Mouse (Mus musculus) liver, embryonic 12.5 days (tissue): ENCODE measurements around the gene Tmeff2. TPM values are rescaled to one million over a fixed set of nuclear protein-coding genes. Genes with fewer than 3 reads are reported as not detected.

Experiments used
- ATAC-seq: fragments of 200-750 bp; cut with Nextera tagmentation; 2 replicates; pipeline ENCODE4 v1.8.0; 2017; ENCODE audit warnings: moderate number of reproducible peaks, mild to moderate bottlenecking, moderate library complexity
- H3K27ac ChIP-seq: fragments of 300-500 bp; sonication (generic); 2 replicates; pipeline ENCODE4 v1.5.1; 2016; ENCODE audit warnings: mild to moderate bottlenecking
- H3K27me3 ChIP-seq: fragments of 300-500 bp; sonication (generic); replicated peaks from 2 replicates; pipeline ENCODE4 v1.6.1; 2016; ENCODE audit warnings: mild to moderate bottlenecking, moderate library complexity
- H3K36me3 ChIP-seq: fragments of 300-500 bp; sonication (generic); 2 replicates; pipeline ENCODE4 v1.6.1; 2016; ENCODE audit warnings: mild to moderate bottlenecking, moderate library complexity
- H3K4me1 ChIP-seq: fragments of 300-500 bp; sonication (generic); 2 replicates; pipeline ENCODE4 v1.6.1; 2016
- H3K4me2 ChIP-seq: fragments of 300-500 bp; sonication (generic); 2 replicates; pipeline ENCODE4 v1.6.1; 2016; ENCODE audit warnings: mild to moderate bottlenecking, moderate library complexity
- H3K4me3 ChIP-seq: fragments of 300-500 bp; sonication (generic); 2 replicates; pipeline ENCODE4 v1.5.1; 2016; ENCODE audit warnings: mild to moderate bottlenecking, moderate library complexity
- H3K9ac ChIP-seq: fragments of 300-500 bp; sonication (generic); 2 replicates; pipeline ENCODE4 v1.6.1; 2016; ENCODE audit warnings: mild to moderate bottlenecking, moderate library complexity
- H3K9me3 ChIP-seq: fragments of 300-500 bp; sonication (generic); replicated peaks from 2 replicates; pipeline ENCODE4 v1.6.1; 2016; ENCODE audit warnings: mild to moderate bottlenecking, moderate library complexity
- WGBS: fragments of 180-500 bp; shearing (Covaris S2); methylation state at CpG from one replicate; pipeline ENCODE4 v1.1.7; 2016; ENCODE audit not compliant: insufficient replicate concordance; 5-methylcytosine and 5-hydroxymethylcytosine counted together
- polyA plus RNA-seq: library from polyadenylated mRNA; unstranded; fragments of >200 nt; fragmentation: Nextera tagmentation; extraction: Ambion mirVana; gene quantifications from 2 replicates; pipeline ENCODE4 v1.2.1, GENCODE M21; 2016

Tmeff2 gene
- polyA plus RNA-seq, 1 experiment from 2014 or later, result 0.56 TPM

- H3K36me3 ChIP-seq, result no peaks in the 10 kb centered on the region
- H3K27me3 ChIP-seq, result no peaks in the 10 kb centered on the region
- 58% methylated on average over 2 of the region's 2 CpGs for WGBS
- H3K4me2 ChIP-seq, result no peak overlapping the region
- H3K4me3 ChIP-seq, result no peak overlapping the region
- no peaks in the 10 kb centered on the region for H3K4me1 ChIP-seq
- no peaks in the 10 kb centered on the region for H3K9me3 ChIP-seq
- H3K9ac ChIP-seq, result no peak overlapping the region
- no peak overlapping the region for H3K27ac ChIP-seq
- no peak for ATAC-seq
These were observed 90.2 kb downstream of the Tmeff2 start for GRCm38 (mm10) chr1:50990661-50991060.

- no peaks in the 10 kb centered on the region for H3K36me3 ChIP-seq
- H3K27me3 ChIP-seq, result no peaks in the 10 kb centered on the region
- H3K9ac ChIP-seq, result no peak overlapping the region
- no peak overlapping the region for H3K4me3 ChIP-seq
- 63% methylated on average over 1 of the region's 1 CpGs for WGBS
- H3K4me2 ChIP-seq, result no peak overlapping the region
- H3K9me3 ChIP-seq, result no peaks in the 10 kb centered on the region
- H3K27ac ChIP-seq, result no peak overlapping the region
- H3K4me1 ChIP-seq, result no peaks in the 10 kb centered on the region
- ATAC-seq, result no peak
These were observed 94.1 kb downstream of the Tmeff2 start for GRCm38 (mm10) chr1:50994505-50994904.

GRCm38 (mm10) chr1:50999793-51000192 is 99.3 kb downstream of the Tmeff2 start:
- H3K4me2 ChIP-seq, result no peak overlapping the region
- no peaks in the 10 kb centered on the region for H3K36me3 ChIP-seq
- no peaks in the 10 kb centered on the region for H3K4me1 ChIP-seq
- 54% methylated on average over 3 of the region's 3 CpGs for WGBS
- no peak for ATAC-seq
- H3K27me3 ChIP-seq, result no peaks in the 10 kb centered on the region
- no peak overlapping the region for H3K4me3 ChIP-seq
- no peak overlapping the region for H3K27ac ChIP-seq
- H3K9ac ChIP-seq, result no peak overlapping the region
- H3K9me3 ChIP-seq, result no peaks in the 10 kb centered on the region

- no peaks in the 10 kb centered on the region for H3K27me3 ChIP-seq
- ATAC-seq, result no peak
- no peak overlapping the region for H3K27ac ChIP-seq
- no peak overlapping the region for H3K4me2 ChIP-seq
- H3K4me3 ChIP-seq, result no peak overlapping the region
- no peaks in the 10 kb centered on the region for H3K9me3 ChIP-seq
- H3K9ac ChIP-seq, result no peak overlapping the region
- H3K4me1 ChIP-seq, result no peaks in the 10 kb centered on the region
- 60% methylated on average over 3 of the region's 3 CpGs for WGBS
- H3K36me3 ChIP-seq, result no peaks in the 10 kb centered on the region
These were observed 107.9 kb downstream of the Tmeff2 start for GRCm38 (mm10) chr1:51008344-51008743.

GRCm38 (mm10) chr1:51040249-51040648 is 139.8 kb downstream of the Tmeff2 start:
- no peak for ATAC-seq
- H3K27ac ChIP-seq, result no peak overlapping the region
- no peak overlapping the region for H3K4me3 ChIP-seq
- no peaks in the 10 kb centered on the region for H3K4me1 ChIP-seq
- H3K36me3 ChIP-seq, result no peaks in the 10 kb centered on the region
- H3K27me3 ChIP-seq, result no peaks in the 10 kb centered on the region
- H3K4me2 ChIP-seq, result no peak overlapping the region
- WGBS, result 67% methylated on average over 5 of the region's 5 CpGs
- no peaks in the 10 kb centered on the region for H3K9me3 ChIP-seq
- H3K9ac ChIP-seq, result no peak overlapping the region

GRCm38 (mm10) chr1:51044810-51045209 is 144.4 kb downstream of the Tmeff2 start:
- 82% methylated on average over 7 of the region's 7 CpGs for WGBS
- no peak overlapping the region for H3K27ac ChIP-seq

GRCm38 (mm10) chr1:51064549-51064948 is 164.1 kb downstream of the Tmeff2 start:
- Histone ChIP-seq H3K9ac (no peak overlapping the region), H3K9me3 (no peaks in the 10 kb centered on the region), H3K4me3 (no peak overlapping the region), H3K36me3 (no peaks in the 10 kb centered on the region), H3K4me2 (no peak overlapping the region), H3K27ac (no peak overlapping the region), H3K4me1 (no peaks in the 10 kb centered on the region), H3K27me3 (no peaks in the 10 kb centered on the region)
- no peak for ATAC-seq

More at GRCm38 (mm10) chr1:51044810-51045209, 144.4 kb downstream of the Tmeff2 start:
- H3K4me3 ChIP-seq, result no peak overlapping the region
- H3K4me2 ChIP-seq, result no peak overlapping the region
- H3K4me1 ChIP-seq, result no peaks in the 10 kb centered on the region
- H3K27me3 ChIP-seq, result no peaks in the 10 kb centered on the region
- no peaks in the 10 kb centered on the region for H3K9me3 ChIP-seq
- ATAC-seq, result no peak
- no peak overlapping the region for H3K9ac ChIP-seq
- H3K36me3 ChIP-seq, result no peaks in the 10 kb centered on the region

GRCm38 (mm10) chr1:51065652-51066051 is 165.2 kb downstream of the Tmeff2 start:
- 67% methylated on average over 2 of the region's 2 CpGs for WGBS
- Histone ChIP-seq H3K4me2 (no peak overlapping the region), H3K4me1 (no peaks in the 10 kb centered on the region), H3K27ac (no peak overlapping the region), H3K4me3 (no peak overlapping the region), H3K36me3 (no peaks in the 10 kb centered on the region), H3K27me3 (no peaks in the 10 kb centered on the region), H3K9me3 (no peaks in the 10 kb centered on the region), H3K9ac (no peak overlapping the region)
- no peak for ATAC-seq

GRCm38 (mm10) chr1:51068814-51069213 is 168.4 kb downstream of the Tmeff2 start:
- H3K4me2 ChIP-seq, result no peak overlapping the region
- no peaks in the 10 kb centered on the region for H3K36me3 ChIP-seq
- H3K27me3 ChIP-seq, result no peaks in the 10 kb centered on the region
- no peak overlapping the region for H3K4me3 ChIP-seq
- H3K9ac ChIP-seq, result no peak overlapping the region
- H3K9me3 ChIP-seq, result no peaks in the 10 kb centered on the region
- H3K27ac ChIP-seq, result no peak overlapping the region
- no peak for ATAC-seq
- H3K4me1 ChIP-seq, result no peaks in the 10 kb centered on the region
- 52% methylated on average over 3 of the region's 3 CpGs for WGBS

GRCm38 (mm10) chr1:51069288-51069687 is 168.8 kb downstream of the Tmeff2 start:
- no peaks in the 10 kb centered on the region for H3K9me3 ChIP-seq
- ATAC-seq, result no peak
- no peaks in the 10 kb centered on the region for H3K27me3 ChIP-seq
- H3K4me1 ChIP-seq, result no peaks in the 10 kb centered on the region
- WGBS, result 67% methylated on average over 2 of the region's 2 CpGs
- H3K9ac ChIP-seq, result no peak overlapping the region
- no peaks in the 10 kb centered on the region for H3K36me3 ChIP-seq
- no peak overlapping the region for H3K4me3 ChIP-seq
- no peak overlapping the region for H3K4me2 ChIP-seq
- no peak overlapping the region for H3K27ac ChIP-seq

- ATAC-seq, result no peak
- Histone ChIP-seq H3K36me3 (no peaks in the 10 kb centered on the region), H3K9ac (no peak overlapping the region), H3K4me1 (no peaks in the 10 kb centered on the region), H3K4me3 (no peak overlapping the region), H3K9me3 (no peaks in the 10 kb centered on the region), H3K27ac (no peak overlapping the region), H3K27me3 (no peaks in the 10 kb centered on the region), H3K4me2 (no peak overlapping the region)
- WGBS, result 75% methylated on average over 3 of the region's 3 CpGs
These were observed 173.6 kb downstream of the Tmeff2 start for GRCm38 (mm10) chr1:51074076-51074475.

- no peak overlapping the region for H3K4me2 ChIP-seq
- WGBS, result 70% methylated on average over 15 of the region's 15 CpGs
- H3K9me3 ChIP-seq, result no peaks in the 10 kb centered on the region
- no peak for ATAC-seq
- H3K4me1 ChIP-seq, result no peaks in the 10 kb centered on the region
- no peak overlapping the region for H3K27ac ChIP-seq
- H3K4me3 ChIP-seq, result no peak overlapping the region
- H3K27me3 ChIP-seq, result no peaks in the 10 kb centered on the region
- no peaks in the 10 kb centered on the region for H3K36me3 ChIP-seq
- H3K9ac ChIP-seq, result no peak overlapping the region
These were observed 175.6 kb downstream of the Tmeff2 start for GRCm38 (mm10) chr1:51075785-51076771.
